Mouse (Mus musculus) lung, postnatal 0 days (tissue): ENCODE results near the gene Vstm2l.

ENCODE experiments used
- CTCF ChIP-seq: IDR thresholded peaks from 2 replicates; pipeline ENCODE4 v1.5.1; 2016; ENCODE audit warnings: antibody characterized with exemption, mild to moderate bottlenecking
- EP300 ChIP-seq: IDR thresholded peaks from 2 replicates; pipeline ENCODE4 v1.6.1; 2016; ENCODE audit warnings: antibody characterized with exemption, mild to moderate bottlenecking, control low read depth

DNA sequence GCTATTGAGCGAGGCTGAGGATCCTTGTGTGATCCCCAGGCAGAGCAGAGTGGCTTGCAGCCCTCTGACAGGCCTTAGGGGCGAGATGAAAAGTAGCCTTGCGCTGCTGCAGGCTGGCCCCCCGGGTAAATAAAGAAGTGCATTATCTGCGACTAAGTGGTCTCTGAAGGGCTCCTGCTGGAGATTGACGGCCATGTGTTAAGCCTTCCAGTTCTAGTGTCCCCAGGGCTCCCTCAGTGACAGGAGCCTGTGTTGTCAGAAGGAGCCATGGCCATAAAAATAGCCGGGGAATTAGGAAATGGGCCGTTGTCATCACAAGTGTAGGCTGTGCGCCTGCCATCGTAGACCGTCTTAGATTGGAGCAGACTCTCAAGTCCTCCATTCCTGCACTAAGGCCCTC lies 32.5 kb upstream of the Vstm2l start:
- no peak for TF ChIP-seq CTCF
- no peak for TF ChIP-seq EP300
